Mouse (Mus musculus): ENCODE results near the gene Ank3. TPM values are rescaled to one million over a fixed set of nuclear protein-coding genes. Genes with fewer than 3 reads are reported as not detected.
A peak's percentile ranks its signal among the peaks of the same experiment; 100 is the strongest.

Ank3 gene
- polyA plus RNA-seq, 1 experiment from 2014 or later, result 48.8 TPM

DNA sequence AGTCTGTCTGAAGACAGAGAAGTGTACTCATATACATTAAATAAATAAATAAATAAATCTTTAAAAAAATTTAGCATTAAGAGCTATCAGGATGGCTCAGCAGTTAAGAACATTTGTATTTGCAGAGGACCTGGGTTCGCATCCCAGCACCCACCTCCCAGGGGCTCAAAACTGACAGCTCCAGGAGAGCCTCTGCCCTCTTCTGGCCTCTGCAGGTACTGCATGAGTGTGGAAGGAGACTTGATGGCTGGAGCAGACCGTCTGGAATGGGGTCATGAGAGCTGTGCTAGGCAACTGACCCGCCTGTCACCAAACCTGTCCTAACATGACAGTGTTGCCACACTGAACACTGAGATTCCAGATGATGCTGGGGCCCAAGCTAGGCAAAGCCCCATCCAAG is 124.6 kb downstream of the Ank3 start:
- H3K4me3 ChIP-seq (replicated peaks; ENCODE audit: low read depth, low read length), result no peak overlapping the region
- H3K9me3 ChIP-seq (replicated peaks; ENCODE audit: low read length), result no peaks in the 10 kb centered on the region
- no peaks in the 10 kb centered on the region for H3K36me3 ChIP-seq (ENCODE audit: insufficient read depth, low read length)
- H3K27ac ChIP-seq, result no peak overlapping the region
- no peak overlapping the region for H3K9ac ChIP-seq (ENCODE audit: low read depth, low read length)
- H3K4me1 ChIP-seq (replicated peaks; ENCODE audit: insufficient read depth, low read length), result no peaks in the 10 kb centered on the region
- peak; percentile 52 for TF ChIP-seq CTCF (IDR thresholded peaks at IDR 0.05; ENCODE audit: low read depth)
- WGBS, result 75% methylated on average over 3 of the region's 3 CpGs
- no peaks in the 10 kb centered on the region for H3K27me3 ChIP-seq (ENCODE audit: insufficient read depth, low read length)
- ATAC-seq (replicated peaks; ENCODE audit: low FRiP score, low read depth), result no peak
- H3K4me2 ChIP-seq (ENCODE audit: low read length), result no peak overlapping the region
- no peak for DNase-seq (ENCODE audit: low spot score)

DNA sequence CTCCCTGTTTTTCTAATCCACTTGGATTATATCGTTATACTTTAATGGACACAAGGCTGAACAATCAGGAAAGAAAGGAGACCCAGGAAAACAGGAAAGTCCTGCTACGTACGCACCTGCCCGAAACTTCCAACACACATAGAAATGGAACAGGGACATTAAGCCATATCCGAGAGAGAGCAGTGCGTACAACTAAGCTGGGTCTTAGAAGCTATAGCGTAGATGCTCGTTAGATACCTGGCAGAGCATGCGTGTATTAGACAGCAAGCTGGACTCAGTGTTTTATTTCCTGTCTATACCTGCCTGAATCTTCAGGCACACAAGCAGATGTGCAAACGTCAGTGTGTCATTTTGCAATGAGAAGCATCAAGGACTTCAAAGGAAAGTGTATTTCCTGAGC is 128.7 kb downstream of the Ank3 start:
- ATAC-seq (replicated peaks; ENCODE audit: low FRiP score, low read depth) (no peak), DNase-seq (ENCODE audit: low spot score) (no peak)
- no peak overlapping the region for H3K4me2 ChIP-seq (ENCODE audit: low read length)
- no peaks in the 10 kb centered on the region for H3K9me3 ChIP-seq (replicated peaks; ENCODE audit: low read length)
- no peak overlapping the region for H3K9ac ChIP-seq (ENCODE audit: low read depth, low read length)
- no peak for TF ChIP-seq CTCF (IDR thresholded peaks at IDR 0.05; ENCODE audit: low read depth)
- no peak overlapping the region for H3K4me3 ChIP-seq (replicated peaks; ENCODE audit: low read depth, low read length)
- 87% methylated on average over 10 of the region's 10 CpGs for WGBS
- H3K36me3 ChIP-seq (ENCODE audit: insufficient read depth, low read length), result no peaks in the 10 kb centered on the region
- no peaks in the 10 kb centered on the region for H3K27me3 ChIP-seq (ENCODE audit: insufficient read depth, low read length)
- H3K4me1 ChIP-seq (replicated peaks; ENCODE audit: insufficient read depth, low read length), result no peaks in the 10 kb centered on the region
- no peak overlapping the region for H3K27ac ChIP-seq

DNA sequence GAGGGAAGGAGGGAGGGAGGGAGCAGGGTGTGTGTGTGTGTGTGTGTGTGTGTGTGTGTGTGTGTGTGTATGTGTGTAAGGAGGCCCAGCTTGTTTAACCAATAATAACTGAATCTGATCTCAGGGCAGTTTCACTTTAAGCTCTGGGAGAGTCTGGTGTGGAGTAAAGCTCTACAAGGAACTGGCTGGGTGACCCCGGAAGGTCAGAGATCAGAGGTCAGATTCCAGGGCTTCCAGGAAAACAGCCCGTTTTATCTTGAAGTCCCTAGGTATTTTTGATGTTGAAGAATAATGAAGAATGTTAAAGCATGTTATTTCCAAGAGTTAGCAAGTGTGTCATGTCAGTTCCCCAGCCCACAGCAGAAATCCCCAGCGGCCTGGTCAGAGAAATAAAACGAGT is 130.2 kb downstream of the Ank3 start:
- Histone ChIP-seq H3K4me1 (replicated peaks; ENCODE audit: insufficient read depth, low read length) (0 out of 2 replicates have a peak, but pooled peaks cover 4% of the 10 kb centered on the region), H3K27ac (no peak overlapping the region), H3K9me3 (replicated peaks; ENCODE audit: low read length) (no peaks in the 10 kb centered on the region), H3K4me3 (replicated peaks; ENCODE audit: low read depth, low read length) (no peak overlapping the region), H3K9ac (ENCODE audit: low read depth, low read length) (no peak overlapping the region), H3K27me3 (ENCODE audit: insufficient read depth, low read length) (no peaks in the 10 kb centered on the region), H3K4me2 (ENCODE audit: low read length) (0 out of 2 replicates have a peak overlapping the region, but pooled peaks have one; percentile 1), H3K36me3 (ENCODE audit: insufficient read depth, low read length) (no peaks in the 10 kb centered on the region)
- no peak for TF ChIP-seq CTCF (IDR thresholded peaks at IDR 0.05; ENCODE audit: low read depth)
- no peak for ATAC-seq (replicated peaks; ENCODE audit: low FRiP score, low read depth)
- DNase-seq (ENCODE audit: low spot score), result no peak
- WGBS, result 53% methylated on average over 4 of the region's 4 CpGs

DNA sequence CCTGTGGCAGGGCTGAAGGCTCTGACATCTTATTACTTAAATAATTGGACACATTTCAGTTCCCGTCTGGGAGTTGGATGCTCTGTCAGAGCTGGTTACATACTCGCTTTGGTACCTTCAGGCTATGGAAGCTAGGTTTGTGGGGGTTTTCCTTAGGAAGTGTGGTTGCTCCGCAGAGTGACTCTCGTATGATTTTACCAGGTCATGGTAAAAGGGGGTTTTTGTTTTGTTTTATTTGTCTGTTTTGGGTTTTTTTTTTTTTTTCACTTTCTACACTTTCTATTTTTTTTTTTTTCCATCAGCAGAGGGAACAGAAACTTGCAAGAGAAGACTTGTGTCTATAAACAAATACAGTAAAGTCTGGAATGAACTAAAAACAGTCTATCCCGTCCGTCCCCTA is 131.8 kb downstream of the Ank3 start:
- no peak overlapping the region for H3K9ac ChIP-seq (ENCODE audit: low read depth, low read length)
- H3K36me3 ChIP-seq (ENCODE audit: insufficient read depth, low read length), result no peaks in the 10 kb centered on the region
- ATAC-seq (replicated peaks; ENCODE audit: low FRiP score, low read depth), result no peak
- no peak overlapping the region for H3K4me3 ChIP-seq (replicated peaks; ENCODE audit: low read depth, low read length)
- no peak for DNase-seq (ENCODE audit: low spot score)
- no peak overlapping the region for H3K27ac ChIP-seq
- TF ChIP-seq CTCF (IDR thresholded peaks at IDR 0.05; ENCODE audit: low read depth), result no peak
- H3K4me1 ChIP-seq (replicated peaks; ENCODE audit: insufficient read depth, low read length), result 0 out of 2 replicates have a peak, but pooled peaks cover 4% of the 10 kb centered on the region
- H3K9me3 ChIP-seq (replicated peaks; ENCODE audit: low read length), result no peaks in the 10 kb centered on the region
- no peaks in the 10 kb centered on the region for H3K27me3 ChIP-seq (ENCODE audit: insufficient read depth, low read length)
- 85% methylated on average over 6 of the region's 6 CpGs for WGBS
- H3K4me2 ChIP-seq (ENCODE audit: low read length), result no peak overlapping the region

DNA sequence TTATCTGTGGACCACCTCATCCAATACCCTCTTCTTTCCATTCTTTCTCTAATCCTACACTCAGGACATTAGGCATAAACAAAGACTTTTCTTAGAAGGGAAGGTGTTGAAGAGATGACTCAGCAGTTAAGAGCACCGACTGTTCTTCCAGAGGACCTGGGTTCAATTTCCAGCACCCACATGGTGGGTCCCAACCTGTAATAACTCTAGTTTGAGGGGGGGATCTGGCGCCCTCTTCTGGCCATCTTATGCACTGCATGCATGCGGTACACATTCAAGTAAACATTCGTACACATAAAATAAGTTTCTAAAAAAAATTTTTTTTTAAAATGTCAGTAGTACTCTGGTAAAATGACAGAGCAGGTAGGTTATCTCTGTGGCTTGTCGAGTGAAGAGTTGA is 133.0 kb downstream of the Ank3 start:
- Histone ChIP-seq H3K4me1 (replicated peaks; ENCODE audit: insufficient read depth, low read length) (0 out of 2 replicates have a peak, but pooled peaks cover 4% of the 10 kb centered on the region), H3K36me3 (ENCODE audit: insufficient read depth, low read length) (no peaks in the 10 kb centered on the region), H3K9ac (ENCODE audit: low read depth, low read length) (no peak overlapping the region), H3K27ac (no peak overlapping the region), H3K4me3 (replicated peaks; ENCODE audit: low read depth, low read length) (no peak overlapping the region), H3K27me3 (ENCODE audit: insufficient read depth, low read length) (no peaks in the 10 kb centered on the region), H3K9me3 (replicated peaks; ENCODE audit: low read length) (no peaks in the 10 kb centered on the region), H3K4me2 (ENCODE audit: low read length) (no peak overlapping the region)
- 81% methylated on average over 5 of the region's 5 CpGs for WGBS
- peak; percentile 65 for TF ChIP-seq CTCF (IDR thresholded peaks at IDR 0.05; ENCODE audit: low read depth)
- ATAC-seq (replicated peaks; ENCODE audit: low FRiP score, low read depth) (no peak), DNase-seq (ENCODE audit: low spot score) (no peak)

DNA sequence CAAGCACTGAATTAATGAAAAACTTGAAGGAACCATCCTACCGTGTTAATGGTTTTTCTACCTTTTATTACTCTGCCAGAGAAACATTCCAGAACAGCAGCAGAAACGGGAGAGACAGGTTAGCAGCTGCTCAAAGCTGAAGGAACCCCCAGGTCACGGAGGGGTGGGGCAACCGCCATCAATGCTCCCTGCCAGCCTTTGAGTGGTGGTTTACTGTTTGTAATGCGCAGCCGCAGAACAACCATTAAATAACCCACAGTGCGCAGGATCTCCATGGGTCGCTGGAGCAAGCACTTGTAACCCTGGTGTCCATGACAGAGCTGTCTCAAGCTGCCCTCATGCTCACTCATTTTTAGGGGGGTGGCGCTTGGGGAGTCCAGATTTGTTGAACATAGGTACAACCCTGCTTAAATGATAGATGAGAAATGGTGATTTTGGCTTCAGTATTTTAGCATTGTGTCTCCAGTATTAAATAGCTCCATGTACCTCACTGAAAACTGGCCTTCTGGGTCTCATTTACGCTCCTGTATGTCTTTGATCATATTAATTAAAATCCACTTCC is 133.7 kb downstream of the Ank3 start:
- DNase-seq (ENCODE audit: low spot score) (peak; percentile 53), ATAC-seq (replicated peaks; ENCODE audit: low FRiP score, low read depth) (peak; percentile 46; the same call in 1 of the 2 replicates)
- no peaks in the 10 kb centered on the region for H3K27me3 ChIP-seq (ENCODE audit: insufficient read depth, low read length)
- no peak overlapping the region for H3K4me2 ChIP-seq (ENCODE audit: low read length)
- H3K9me3 ChIP-seq (replicated peaks; ENCODE audit: low read length), result no peaks in the 10 kb centered on the region
- WGBS, result 40% methylated on average over 10 of the region's 10 CpGs
- H3K4me3 ChIP-seq (replicated peaks; ENCODE audit: low read depth, low read length), result no peak overlapping the region
- peak overlapping the region; percentile 63; the same call in 1 of the 2 replicates for H3K27ac ChIP-seq
- H3K9ac ChIP-seq (ENCODE audit: low read depth, low read length), result no peak overlapping the region
- H3K4me1 ChIP-seq (replicated peaks; ENCODE audit: insufficient read depth, low read length), result peaks cover 4% of the 10 kb centered on the region; the same call in 1 of the 2 replicates
- no peaks in the 10 kb centered on the region for H3K36me3 ChIP-seq (ENCODE audit: insufficient read depth, low read length)
- no peak for TF ChIP-seq CTCF (IDR thresholded peaks at IDR 0.05; ENCODE audit: low read depth)

All from kidney, postnatal 0 days (tissue).